Mouse (Mus musculus) lung, postnatal 0 days (tissue): ENCODE data around the gene Il10. TPM values are rescaled to one million over a fixed set of nuclear protein-coding genes. Genes with fewer than 3 reads are reported as not detected.

ENCODE experiments used
- ATAC-seq: fragments of 200-750 bp; cut with Nextera tagmentation; 2 replicates; pipeline ENCODE4 v1.8.0; 2017; ENCODE audit warnings: moderate library complexity
- DNase-seq: peaks from one replicate; pipeline ENCODE4 v3.0.0-alpha.2; 2016; ENCODE audit warnings: low spot score
- H3K27ac ChIP-seq: fragments of 300-500 bp; sonication (generic); 2 replicates; pipeline ENCODE4 v1.5.1; 2014; ENCODE audit warnings: antibody characterized with exemption, mild to moderate bottlenecking, low read length, mixed read lengths
- H3K27me3 ChIP-seq: fragments of 300-500 bp; sonication (generic); replicated peaks from 2 replicates; pipeline ENCODE4 v1.6.1; 2014; ENCODE audit warnings: low read length, mixed read lengths; ENCODE audit not compliant: insufficient read depth
- H3K36me3 ChIP-seq: fragments of 300-500 bp; sonication (generic); 2 replicates; pipeline ENCODE4 v1.6.1; 2014; ENCODE audit warnings: low read length, mixed read lengths; ENCODE audit not compliant: insufficient read depth
- H3K4me1 ChIP-seq: fragments of 300-500 bp; sonication (generic); 2 replicates; pipeline ENCODE4 v1.6.1; 2014; ENCODE audit warnings: antibody characterized with exemption, low read depth, low read length, mixed read lengths; ENCODE audit not compliant: insufficient read depth
- H3K4me2 ChIP-seq: fragments of 300-500 bp; sonication (generic); replicated peaks from 2 replicates; pipeline ENCODE4 v1.6.1; 2014; ENCODE audit warnings: low read depth, mild to moderate bottlenecking, low read length, moderate library complexity, mixed read lengths
- H3K4me3 ChIP-seq: fragments of 300-500 bp; sonication (generic); 2 replicates; pipeline ENCODE4 v1.5.1; 2014; ENCODE audit warnings: low read depth, low read length
- H3K9ac ChIP-seq: fragments of 300-500 bp; sonication (generic); replicated peaks from 2 replicates; pipeline ENCODE4 v1.6.1; 2014; ENCODE audit warnings: low read depth, mild to moderate bottlenecking
- H3K9me3 ChIP-seq: fragments of 300-500 bp; sonication (generic); 2 replicates; pipeline ENCODE4 v1.6.1; 2016; ENCODE audit warnings: low read length, mixed read lengths
- CTCF ChIP-seq: IDR thresholded peaks from 2 replicates; pipeline ENCODE4 v1.5.1; 2016; ENCODE audit warnings: antibody characterized with exemption, mild to moderate bottlenecking
- EP300 ChIP-seq: IDR thresholded peaks from 2 replicates; pipeline ENCODE4 v1.6.1; 2016; ENCODE audit warnings: antibody characterized with exemption, mild to moderate bottlenecking, control low read depth
- WGBS: fragments of 180-500 bp; shearing (Covaris S2); extraction: QIAGEN DNeasy Blood & Tissue Kit; methylation state at CpG from one replicate; pipeline ENCODE4 v1.1.7; 2014; 5-methylcytosine and 5-hydroxymethylcytosine counted together
- polyA plus RNA-seq: library from polyadenylated mRNA; unstranded; fragments of >200 nt; fragmentation: Nextera tagmentation; extraction: Ambion mirVana; gene quantifications from 2 replicates; pipeline ENCODE4 v1.2.1, GENCODE M21; 2015

Gene Il10
- polyA plus RNA-seq: not detected in 2 replicates

DNA sequence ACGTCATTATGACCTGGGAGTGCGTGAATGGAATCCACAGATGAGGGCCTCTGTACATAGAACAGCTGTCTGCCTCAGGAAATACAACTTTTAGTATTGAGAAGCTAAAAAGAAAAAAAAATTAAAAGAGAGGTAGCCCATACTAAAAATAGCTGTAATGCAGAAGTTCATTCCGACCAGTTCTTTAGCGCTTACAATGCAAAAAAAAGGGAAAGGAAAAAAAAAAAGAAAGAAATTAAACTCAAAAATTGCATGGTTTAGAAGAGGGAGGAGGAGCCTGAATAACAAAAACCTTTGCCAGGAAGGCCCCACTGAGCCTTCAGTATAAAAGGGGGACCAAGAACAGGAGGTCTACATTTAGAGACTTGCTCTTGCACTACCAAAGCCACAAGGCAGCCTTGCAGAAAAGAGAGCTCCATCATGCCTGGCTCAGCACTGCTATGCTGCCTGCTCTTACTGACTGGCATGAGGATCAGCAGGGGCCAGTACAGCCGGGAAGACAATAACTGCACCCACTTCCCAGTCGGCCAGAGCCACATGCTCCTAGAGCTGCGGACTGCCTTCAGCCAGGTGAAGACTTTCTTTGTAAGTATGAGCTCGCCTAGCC, at the start of gene Il10:
Gene Il10, plus strand, starts transcription at position 354 of the 607 bp plus-strand sequence.
- H3K36me3 ChIP-seq: no peaks in the 10 kb centered on the region
- no peak within 1 kb of the TSS for H3K4me2 ChIP-seq
- no peak for ATAC-seq
- no peak within 1 kb of the TSS for H3K9ac ChIP-seq
- no peak within 1 kb of the TSS for H3K27ac ChIP-seq
- DNase-seq: no peak
- H3K27me3 ChIP-seq: no peaks in the 10 kb centered on the region
- no peaks in the 10 kb centered on the region for H3K9me3 ChIP-seq
- no peak for TF ChIP-seq CTCF
- TF ChIP-seq EP300: no peak
- WGBS: 50% methylated on average over 8 of the region's 8 CpGs
- no peaks in the 10 kb centered on the region for H3K4me1 ChIP-seq
- H3K4me3 ChIP-seq: no peak within 1 kb of the TSS

DNA sequence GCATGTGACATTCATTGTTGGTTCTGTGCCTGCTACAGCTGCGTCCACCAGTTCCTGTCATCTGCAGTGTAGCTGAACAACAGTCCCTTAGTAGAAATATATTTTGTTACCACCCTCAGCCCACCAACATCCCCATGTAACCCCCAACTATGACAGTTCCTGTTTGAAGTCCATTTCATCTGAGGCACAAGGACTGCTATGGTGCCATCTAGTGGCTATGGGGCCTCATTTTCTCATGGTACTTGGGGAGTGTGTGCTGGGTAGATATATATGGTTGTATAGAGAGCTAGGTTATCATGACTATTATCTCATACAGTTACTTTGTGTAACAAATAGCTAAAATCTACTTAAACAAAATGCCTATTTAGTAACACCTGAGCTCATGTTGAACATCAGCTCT, 40.2 kb upstream of the Il10 start:
- no peak overlapping the region for H3K4me3 ChIP-seq
- no peak overlapping the region for H3K9ac ChIP-seq
- H3K4me1 ChIP-seq: no peaks in the 10 kb centered on the region
- TF ChIP-seq CTCF: peak; percentile 80
- no peak for TF ChIP-seq EP300
- no peaks in the 10 kb centered on the region for H3K27me3 ChIP-seq
- no peaks in the 10 kb centered on the region for H3K9me3 ChIP-seq
- H3K4me2 ChIP-seq: no peak overlapping the region
- no peaks in the 10 kb centered on the region for H3K36me3 ChIP-seq
- no peak overlapping the region for H3K27ac ChIP-seq
- ATAC-seq (no peak), DNase-seq (peak; percentile 63)
- 40% methylated on average over 1 of the region's 1 CpGs for WGBS

- Histone ChIP-seq H3K4me3 (no peak overlapping the region), H3K9me3 (no peaks in the 10 kb centered on the region), H3K4me1 (no peaks in the 10 kb centered on the region), H3K27ac (no peak overlapping the region), H3K27me3 (no peaks in the 10 kb centered on the region), H3K36me3 (no peaks in the 10 kb centered on the region), H3K4me2 (no peak overlapping the region), H3K9ac (no peak overlapping the region)
- ATAC-seq (no peak), DNase-seq (peak; percentile 39)
- TF ChIP-seq CTCF: peak; percentile 55
- no peak for TF ChIP-seq EP300
- WGBS: 47% methylated on average over 7 of the region's 7 CpGs
Measured at GRCm38 (mm10) chr1:130984441-130984840, 35.2 kb upstream of the Il10 start.

- no peak for ATAC-seq
- WGBS: 80% methylated on average over 5 of the region's 5 CpGs
Measured at GRCm38 (mm10) chr1:130987001-130987400, 32.6 kb upstream of the Il10 start.

GRCm38 (mm10) chr1:130987418-130987817, 32.2 kb upstream of the Il10 start:
- no peaks in the 10 kb centered on the region for H3K36me3 ChIP-seq
- H3K9me3 ChIP-seq: no peaks in the 10 kb centered on the region
- H3K9ac ChIP-seq: no peak overlapping the region
- DNase-seq (no peak), ATAC-seq (no peak)
- H3K27ac ChIP-seq: no peak overlapping the region
- H3K4me2 ChIP-seq: no peak overlapping the region
- no peaks in the 10 kb centered on the region for H3K27me3 ChIP-seq
- TF ChIP-seq EP300 (no peak), CTCF (peak; percentile 51)
- no peaks in the 10 kb centered on the region for H3K4me1 ChIP-seq
- H3K4me3 ChIP-seq: no peak overlapping the region

More at GRCm38 (mm10) chr1:130987001-130987400, 32.6 kb upstream of the Il10 start:
- H3K9me3 ChIP-seq: no peaks in the 10 kb centered on the region
- TF ChIP-seq CTCF (no peak), EP300 (no peak)
- no peak for DNase-seq
- H3K27me3 ChIP-seq: no peaks in the 10 kb centered on the region
- H3K27ac ChIP-seq: no peak overlapping the region
- H3K4me1 ChIP-seq: no peaks in the 10 kb centered on the region
- no peaks in the 10 kb centered on the region for H3K36me3 ChIP-seq
- H3K4me3 ChIP-seq: no peak overlapping the region
- no peak overlapping the region for H3K9ac ChIP-seq
- no peak overlapping the region for H3K4me2 ChIP-seq

GRCm38 (mm10) chr1:130989331-130989730, 30.3 kb upstream of the Il10 start:
- H3K36me3 ChIP-seq: no peaks in the 10 kb centered on the region
- no peaks in the 10 kb centered on the region for H3K27me3 ChIP-seq
- H3K27ac ChIP-seq: no peak overlapping the region
- H3K4me2 ChIP-seq: no peak overlapping the region
- no peaks in the 10 kb centered on the region for H3K9me3 ChIP-seq
- no peak overlapping the region for H3K4me3 ChIP-seq
- no peaks in the 10 kb centered on the region for H3K4me1 ChIP-seq
- ATAC-seq: no peak
- DNase-seq: no peak
- H3K9ac ChIP-seq: no peak overlapping the region
- 64% methylated on average over 3 of the region's 3 CpGs for WGBS
- TF ChIP-seq EP300 (no peak), CTCF (no peak)

DNA sequence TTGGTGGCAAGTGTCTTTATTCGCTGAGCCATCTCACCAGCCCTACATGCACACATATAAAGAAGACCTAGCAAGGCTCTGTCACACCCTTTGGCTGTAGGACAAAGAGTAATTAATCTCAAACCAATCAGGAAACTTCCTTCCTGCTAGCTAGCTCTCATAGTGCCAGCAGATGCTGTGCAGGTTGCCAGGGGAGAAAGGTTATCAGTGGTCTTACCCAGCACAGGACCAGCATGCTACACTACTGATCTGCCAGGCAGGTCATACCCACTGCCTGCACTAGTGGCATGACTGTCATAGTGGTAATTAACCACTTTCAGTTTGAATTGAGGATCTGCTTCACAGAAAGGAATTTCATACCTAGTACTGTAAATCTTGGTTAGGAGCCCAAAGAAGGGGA, 29.2 kb upstream of the Il10 start:
- ATAC-seq (no peak), DNase-seq (no peak)
- 75% methylated on average over 1 of the region's 1 CpGs for WGBS
- Histone ChIP-seq H3K27ac (no peak overlapping the region), H3K9me3 (no peaks in the 10 kb centered on the region), H3K9ac (no peak overlapping the region), H3K4me2 (no peak overlapping the region), H3K4me1 (no peaks in the 10 kb centered on the region), H3K27me3 (no peaks in the 10 kb centered on the region), H3K4me3 (no peak overlapping the region), H3K36me3 (no peaks in the 10 kb centered on the region)
- TF ChIP-seq EP300 (no peak), CTCF (no peak)
